Mouse (Mus musculus) embryo, embryonic 11.5 days (tissue): ENCODE measurements around the gene Luc7l3.

ENCODE experiments used
- DNase-seq: peaks from one replicate; pipeline ENCODE4 v3.0.0-alpha.2; 2012; ENCODE audit warnings: low read depth, low spot score

The Luc7l3 gene

DNA sequence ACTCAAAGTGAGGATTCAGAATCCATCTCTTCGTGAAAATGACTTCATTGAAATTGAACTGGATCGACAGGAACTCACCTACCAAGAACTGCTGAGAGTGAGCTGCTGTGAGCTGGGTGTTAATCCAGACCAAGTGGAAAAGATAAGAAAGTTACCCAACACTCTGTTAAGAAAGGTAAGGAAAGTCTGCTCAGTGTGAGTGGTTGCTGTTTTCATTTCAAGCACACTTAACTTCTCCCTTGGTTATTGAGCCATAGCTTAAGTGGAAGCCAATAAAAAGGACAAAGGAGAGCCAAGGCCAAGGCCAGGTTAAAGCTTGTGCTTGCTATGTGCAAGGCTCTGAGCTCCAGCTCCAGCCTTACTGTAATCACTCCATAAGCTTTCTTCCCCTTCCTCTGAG lies 16.6 kb upstream of the Luc7l3 start:
- no peak for DNase-seq

GRCm38 (mm10) chr11:94336551-94336950 lies 14.8 kb upstream of the Luc7l3 start:
- no peak for DNase-seq

DNA sequence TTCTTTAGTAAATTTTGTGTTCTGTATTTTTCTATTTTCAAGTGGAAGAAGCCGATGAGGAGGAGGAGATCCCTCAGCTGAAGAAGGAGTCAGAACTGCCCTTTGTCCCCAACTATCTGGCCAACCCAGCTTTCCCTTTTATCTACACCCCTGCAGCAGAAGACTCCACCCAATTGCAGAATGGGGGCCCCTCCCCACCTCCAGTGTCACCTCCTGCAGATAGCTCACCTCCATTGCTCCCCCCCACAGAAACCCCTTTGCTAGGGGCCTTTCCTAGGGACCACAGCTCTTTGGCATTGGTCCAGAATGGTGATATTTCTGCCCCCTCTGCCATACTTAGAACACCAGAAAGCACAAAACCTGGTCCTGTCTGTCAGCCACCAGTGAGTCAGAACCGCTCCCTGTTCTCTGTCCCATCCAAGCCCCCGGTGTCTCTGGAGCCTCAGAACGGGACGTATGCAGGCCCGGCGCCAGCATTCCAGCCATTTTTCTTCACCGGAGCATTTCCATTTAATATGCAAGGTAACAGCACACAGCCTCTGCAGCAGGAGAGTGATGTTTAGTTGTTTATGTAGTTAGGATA lies 12.7 kb upstream of the Luc7l3 start:
- DNase-seq, result no peak

DNA sequence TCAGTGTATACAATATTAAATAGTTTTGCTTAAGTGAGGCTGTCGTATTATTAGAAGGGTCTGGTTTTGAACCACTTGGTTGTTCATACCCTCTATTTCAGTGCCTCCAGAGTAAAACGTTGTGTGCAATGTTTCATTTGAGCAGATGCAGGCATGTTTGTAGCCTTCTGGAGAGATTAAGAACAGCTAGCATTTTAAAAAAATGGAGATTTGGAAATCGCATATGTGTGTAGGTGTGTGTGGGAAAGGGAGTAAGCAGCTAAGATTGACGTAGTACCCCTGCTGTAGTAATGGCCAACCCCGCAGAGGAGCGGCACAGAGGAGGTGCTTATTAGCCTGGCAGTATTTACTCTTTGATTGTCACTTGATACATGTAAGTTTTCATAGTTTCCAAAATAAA lies 10.9 kb upstream of the Luc7l3 start:
- no peak for DNase-seq

- DNase-seq, result no peak
Measured at GRCm38 (mm10) chr11:94330211-94330610, 8.4 kb upstream of the Luc7l3 start.

GRCm38 (mm10) chr11:94329270-94329891 lies 7.6 kb upstream of the Luc7l3 start:
- no peak for DNase-seq

- DNase-seq, result no peak
Measured at GRCm38 (mm10) chr11:94328644-94329025, 6.8 kb upstream of the Luc7l3 start.

DNA sequence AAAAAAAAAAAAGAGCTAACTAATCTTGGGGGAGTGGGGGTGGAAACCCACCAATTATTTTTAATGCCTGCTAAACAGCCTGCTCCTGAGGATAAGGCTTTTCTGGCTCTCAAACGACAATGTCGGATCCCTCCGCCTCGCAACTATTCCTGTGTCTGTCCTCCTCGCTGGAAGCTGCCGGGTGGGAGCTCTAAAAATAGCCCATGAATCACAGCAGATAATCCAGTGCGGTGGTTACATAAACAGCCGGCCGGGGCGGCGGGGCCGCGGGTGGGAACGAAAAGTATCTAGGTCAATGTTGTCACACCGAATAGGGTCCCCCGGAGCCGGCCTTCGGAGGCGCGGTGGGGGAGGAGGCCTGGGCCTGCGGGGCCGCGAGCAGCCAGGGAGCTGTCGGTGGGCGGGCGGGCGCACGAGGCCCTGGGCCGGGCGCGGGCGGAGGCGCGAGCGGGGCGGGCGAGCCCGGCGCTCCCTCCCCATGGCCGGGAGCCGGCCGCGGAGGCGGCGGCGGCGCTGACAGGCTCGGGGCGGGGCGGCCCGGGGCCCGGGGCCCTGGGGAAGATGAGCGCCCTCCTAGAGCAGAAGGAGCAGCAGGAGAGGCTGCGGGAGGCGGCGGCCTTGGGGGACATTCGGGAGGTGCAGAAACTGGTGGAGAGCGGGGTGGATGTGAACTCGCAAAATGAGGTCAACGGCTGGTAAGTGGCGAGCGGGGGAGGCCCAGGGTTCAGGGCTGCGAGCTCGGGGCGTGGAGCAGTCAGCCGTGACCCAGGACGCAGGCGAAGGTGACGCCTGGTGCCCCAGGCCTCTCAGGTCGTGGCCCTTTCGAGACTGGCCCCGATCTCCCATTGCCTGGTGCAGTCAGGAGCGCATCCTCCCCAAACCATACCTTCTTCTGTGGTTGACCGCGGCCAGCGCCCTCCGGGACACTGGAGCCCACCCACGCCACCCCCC lies 6.2 kb upstream of the Luc7l3 start, which contains the start of gene Ankrd40:
Gene Ankrd40, plus strand, starts transcription at position 309 of the 951 bp plus-strand sequence.
- DNase-seq, result peak; percentile 86

- no peak for DNase-seq
Measured at GRCm38 (mm10) chr11:94326961-94327411, 5.2 kb upstream of the Luc7l3 start.

DNA sequence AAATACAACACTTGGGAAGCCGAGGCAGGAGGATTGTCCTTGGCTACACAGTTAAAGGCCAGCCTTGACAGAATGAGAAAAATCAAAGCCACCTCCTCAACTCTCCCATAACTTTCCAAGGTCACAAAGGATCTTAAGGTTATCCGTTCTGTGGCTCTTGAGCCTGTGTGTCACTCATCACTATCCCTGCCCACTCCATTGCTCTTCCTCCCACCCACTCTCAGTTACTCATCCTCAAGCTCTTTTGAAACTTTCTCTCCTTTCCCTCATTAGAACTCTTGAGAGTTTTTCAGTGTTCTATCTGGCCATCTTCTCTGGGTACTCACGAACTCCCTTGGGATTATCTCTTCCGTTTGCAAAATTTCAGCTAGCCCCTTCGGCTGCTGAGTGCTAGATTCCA lies 2.8 kb upstream of the Luc7l3 start:
- DNase-seq, result no peak

DNA sequence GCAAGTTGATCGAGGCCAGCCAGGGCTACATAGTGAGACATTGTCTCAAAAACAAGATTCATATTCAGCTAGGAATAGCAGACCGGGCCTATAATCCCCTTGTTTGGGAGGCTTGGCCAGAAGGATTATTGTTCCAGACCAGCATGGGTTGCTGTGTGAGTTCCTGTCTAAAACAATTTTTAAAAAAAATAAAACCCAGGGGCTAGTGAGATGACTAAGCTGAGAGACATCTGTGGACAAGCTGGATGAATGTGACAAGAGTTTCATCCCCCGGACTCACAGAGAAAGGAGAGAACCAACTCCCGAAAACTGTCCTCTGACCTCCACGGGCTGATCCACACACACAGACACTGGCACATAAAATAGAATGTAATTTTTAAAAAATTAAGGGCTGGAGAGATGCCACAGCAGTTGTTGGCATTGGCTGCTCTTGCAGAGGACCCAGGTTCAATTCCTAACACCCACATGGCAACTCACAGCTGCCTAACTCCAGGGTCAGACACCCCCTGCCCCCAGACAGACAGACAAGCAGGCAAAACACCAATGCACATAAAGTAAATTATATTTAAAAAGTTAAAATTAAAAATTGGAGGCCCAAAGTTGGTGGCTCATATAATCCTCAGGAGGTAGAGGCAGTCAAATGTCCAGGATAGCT lies 1.6 kb upstream of the Luc7l3 start:
- DNase-seq, result no peak

DNA sequence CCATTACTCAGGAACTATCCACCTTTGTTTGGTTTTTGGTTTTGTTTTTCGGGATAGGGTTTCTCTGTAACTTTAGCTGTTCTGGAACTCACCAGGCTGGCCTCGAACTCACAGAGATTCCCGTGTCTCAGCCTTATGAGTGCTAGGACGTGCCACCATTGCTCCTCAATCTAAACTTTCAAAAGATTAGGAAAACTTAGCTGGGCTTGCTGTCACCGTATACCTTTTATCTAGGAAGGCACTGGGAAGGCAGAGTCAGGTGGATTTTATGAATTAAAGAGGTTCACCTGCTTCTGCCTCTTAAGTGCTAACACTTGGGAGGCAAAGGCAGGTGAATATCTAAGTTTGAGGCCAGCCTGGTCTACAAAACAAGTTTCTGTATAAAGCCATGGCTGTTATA lies 848 bp upstream of the Luc7l3 start:
- no peak for DNase-seq

GRCm38 (mm10) chr11:94320969-94321930 lies 538 bp downstream of the Luc7l3 start:
- DNase-seq, result no peak

DNA sequence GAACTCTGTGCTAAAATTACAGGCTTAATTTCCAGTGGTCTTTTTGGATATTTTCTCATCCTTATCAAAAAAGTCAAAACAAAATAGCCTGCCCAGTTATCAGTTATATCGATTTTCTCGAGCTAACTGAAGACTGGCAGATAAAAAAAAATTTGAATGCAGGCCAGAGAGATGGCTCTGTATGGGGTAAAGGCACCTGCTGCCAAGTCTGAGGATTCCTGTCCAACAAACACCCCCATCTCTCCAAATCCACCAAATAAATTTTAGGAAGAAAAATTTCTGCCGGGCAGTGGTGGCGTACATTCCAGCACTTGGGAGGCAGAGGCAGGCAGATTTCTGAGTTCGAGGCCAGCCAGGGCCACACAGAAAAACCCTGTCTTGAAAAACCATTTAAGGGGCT lies 3.7 kb downstream of the Luc7l3 start:
- DNase-seq, result no peak

- DNase-seq, result no peak
Measured at GRCm38 (mm10) chr11:94317515-94317914, 4.3 kb downstream of the Luc7l3 start.

DNA sequence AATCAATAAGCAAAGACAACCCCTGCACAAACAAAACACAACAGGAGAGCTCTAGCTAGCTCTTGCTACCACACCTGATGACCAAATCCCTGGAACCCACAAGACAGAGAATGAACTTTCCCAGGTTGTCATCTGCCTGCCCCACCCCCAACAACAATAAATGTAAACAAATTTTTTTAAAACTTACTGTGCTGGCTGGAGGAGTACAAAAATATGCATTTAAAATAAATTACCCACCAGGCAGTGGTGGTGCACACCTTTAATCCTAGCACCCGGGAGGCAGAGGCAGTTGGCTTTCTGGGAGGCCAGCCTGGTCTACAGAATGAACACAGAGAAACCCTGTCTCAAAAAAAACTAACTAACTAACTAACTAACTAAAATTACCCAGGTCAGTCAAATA lies 4.8 kb downstream of the Luc7l3 start:
- DNase-seq, result no peak

GRCm38 (mm10) chr11:94316528-94316927 lies 5.3 kb downstream of the Luc7l3 start:
- DNase-seq, result no peak

- no peak for DNase-seq
Measured at GRCm38 (mm10) chr11:94315308-94315707, 6.5 kb downstream of the Luc7l3 start.

GRCm38 (mm10) chr11:94314098-94314652 lies 7.6 kb downstream of the Luc7l3 start:
- DNase-seq, result no peak

DNA sequence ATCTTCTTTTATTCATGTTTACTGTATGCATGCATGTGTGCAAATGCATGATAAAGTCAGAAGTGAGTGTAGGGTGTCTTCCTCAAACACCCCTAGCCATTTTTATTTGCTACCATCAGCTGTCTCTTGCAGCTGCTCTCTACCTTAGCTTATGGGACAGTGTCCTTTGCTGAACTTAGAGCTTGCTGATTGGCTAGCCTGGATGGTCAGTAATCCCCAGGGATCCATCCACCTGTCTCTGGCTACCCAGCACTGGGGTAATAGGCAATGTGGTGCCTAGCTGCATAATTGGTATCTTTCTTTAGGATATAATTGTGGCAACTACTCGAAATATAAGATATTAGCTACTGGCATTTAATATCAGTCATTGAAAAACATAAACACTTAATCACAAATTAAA lies 9.1 kb downstream of the Luc7l3 start:
- no peak for DNase-seq
